Comparison of ENCODE assay signal across 17 mouse cellular contexts in genomic region chr4:59011446-59011845, GRCm38 (mm10). TPM values are rescaled to one million over a fixed set of nuclear protein-coding genes. Genes with fewer than 3 reads are reported as not detected.
"Had no signal": no experiment of that assay in that cellular context is flagged by ENCODE, and none has a peak within 500 bp of the region (broad histone marks: within the 10 kb centered on the region; RNA-seq: fewer than 3 reads in every experiment).

No protein-coding gene starts in this region.

- H3K36me3 ChIP-seq: liver, embryonic 15.5 days; midbrain, embryonic 15.5 days had no signal

- ATAC-seq: inflammation-experienced regulatory T-cells, adult 6 months; midbrain, embryonic 15.5 days had no signal

- DNase-seq: kidney, adult 18-20 months; kidney, postnatal 10 days; kidney, postnatal 4 days; lung, embryonic 14.5 days; lung, postnatal 10 days; lung, postnatal 4 days; right cerebral cortex, postnatal 4 days; spleen, adult 18-20 months had no signal

- H3K4me3 ChIP-seq: layer of hippocampus, adult 2 months; liver, embryonic 15.5 days; midbrain, embryonic 15.5 days; neural tube, embryonic 12.5 days had no signal

- H3K4me2 ChIP-seq: liver, embryonic 15.5 days; lung, embryonic 14.5 days; midbrain, embryonic 11.5 days; midbrain, embryonic 15.5 days; neural tube, embryonic 12.5 days had no signal

- H3K27ac ChIP-seq: layer of hippocampus, adult 2 months; liver, embryonic 15.5 days; midbrain, embryonic 15.5 days; neural tube, embryonic 12.5 days had no signal

- H3K9ac ChIP-seq: liver, embryonic 15.5 days; lung, embryonic 14.5 days; midbrain, embryonic 15.5 days; neural tube, embryonic 12.5 days had no signal

- H3K4me1 ChIP-seq: midbrain, embryonic 15.5 days had no signal

- H3K27me3 ChIP-seq: liver, embryonic 15.5 days; midbrain, embryonic 15.5 days; neural tube, embryonic 12.5 days had no signal

- H3K9me3 ChIP-seq: liver, embryonic 15.5 days; midbrain, embryonic 15.5 days; neural tube, embryonic 12.5 days had no signal

RNA-seq across cellular contexts. Expression of gene Gm20503, which starts 8.4 kb away (rescaled TPM):
- total RNA-seq: megakaryocyte, adult 5-6 weeks; monocyte, adult 5-6 weeks; neutrophil, adult 5-6 weeks had no signal
- polyA plus RNA-seq: inflammation-experienced regulatory T-cells, adult 6 months had no signal
